Mouse (Mus musculus) MEL (cell line): ENCODE measurements at regions not wholly inside any gene's neighbourhood (a gene's known extent, or its start where the extent isn't known, plus 50 kb on each side); places are given as distances from the start of the nearest gene placed in this dataset.

Source experiments
- DNase-seq: peaks from one replicate; pipeline ENCODE4 v3.0.0; 2011; ENCODE audit warnings: low read depth, low spot score
- H3K27ac ChIP-seq: 2 replicates; pipeline ENCODE4 v1.5.1; 2012; ENCODE audit warnings: low read depth, mild to moderate bottlenecking, control low read depth, low read length, moderate library complexity; ENCODE audit not compliant: control insufficient read depth
- H3K27me3 ChIP-seq, 2 experiments: fragments of 150-350 bp in 1 of 2; sonication (generic) in 1 of 2; 2 replicates each; pipeline ENCODE4 v1.6.1; 2012; ENCODE audit warnings: low read length in 2 of 2, mild to moderate bottlenecking in 2 of 2, improper control_type of control experiment in 1 of 2, moderate library complexity in 1 of 2; ENCODE audit not compliant: insufficient read depth in 2 of 2, control insufficient read depth in 1 of 2
- H3K36me3 ChIP-seq, 2 experiments: 2 replicates each; pipeline ENCODE4 v1.6.1; 2012 to 2014; ENCODE audit warnings: low read length in 2 of 2, improper control_type of control experiment in 1 of 2, inconsistent platforms in 1 of 2, mild to moderate bottlenecking in 1 of 2; ENCODE audit not compliant: insufficient read depth in 2 of 2, control insufficient read depth in 1 of 2
- H3K4me1 ChIP-seq, 2 experiments: fragments of 150-350 bp in 1 of 2; sonication (generic) in 1 of 2; 2 replicates each; pipeline ENCODE4 v1.6.1; 2012; ENCODE audit warnings: low read length in 2 of 2, improper control_type of control experiment in 1 of 2, mild to moderate bottlenecking in 1 of 2; ENCODE audit not compliant: insufficient read depth in 2 of 2, control insufficient read depth in 1 of 2
- H3K4me3 ChIP-seq, 2 experiments: fragments of 150-350 bp in 1 of 2; sonication (generic) in 1 of 2; 2 replicates each; pipeline ENCODE4 v1.5.1; 2012; ENCODE audit warnings: low read depth in 2 of 2, low read length in 2 of 2, mild to moderate bottlenecking in 2 of 2, moderate library complexity in 2 of 2, control low read depth in 1 of 2, improper control_type of control experiment in 1 of 2; ENCODE audit not compliant: control insufficient read depth in 1 of 2, insufficient read depth in 1 of 2
- H3K79me2 ChIP-seq: 2 replicates; pipeline ENCODE4 v1.6.1; 2012; ENCODE audit warnings: mild to moderate bottlenecking, low read length, moderate library complexity; ENCODE audit not compliant: control insufficient read depth, poor library complexity, insufficient read depth
- H3K9ac ChIP-seq: 2 replicates; pipeline ENCODE4 v1.6.1; 2012; ENCODE audit warnings: low read depth, mild to moderate bottlenecking, control low read depth, low read length, moderate library complexity; ENCODE audit not compliant: control insufficient read depth, poor library complexity, severe bottlenecking
- H3K9me3 ChIP-seq: fragments of 150-350 bp; sonication (generic); replicated peaks from 2 replicates; pipeline ENCODE4 v1.6.1; 2012; ENCODE audit warnings: mild to moderate bottlenecking, low read length, improper control_type of control experiment, moderate library complexity; ENCODE audit not compliant: insufficient read depth
- CHD2 ChIP-seq: IDR thresholded peaks from 2 replicates; pipeline ENCODE4 v1.6.1; 2011; ENCODE audit warnings: low read length, improper control_type of control experiment
- CTCF ChIP-seq, 3 experiments: IDR thresholded peaks in 2 of 3; conservative IDR thresholded peaks in 1 of 3; 2 replicates each; pipeline ENCODE4 v1.5.1; 2011 to 2012; ENCODE audit warnings: low read length in 3 of 3, low read depth in 2 of 3, mild to moderate bottlenecking in 2 of 3, improper control_type of control experiment in 1 of 3, inconsistent platforms in 1 of 3, mixed read lengths in 1 of 3, moderate library complexity in 1 of 3; ENCODE audit not compliant: control insufficient read depth in 1 of 3, insufficient read depth in 1 of 3, poor library complexity in 1 of 3, severe bottlenecking in 1 of 3
- E2F4 ChIP-seq: IDR thresholded peaks from 2 replicates; pipeline ENCODE4 v1.6.1; 2011; ENCODE audit warnings: low read depth, low read length, improper control_type of control experiment, borderline replicate concordance
- ETS1 ChIP-seq: IDR thresholded peaks from 2 replicates; pipeline ENCODE4 v1.6.1; 2012; ENCODE audit warnings: low read depth, mild to moderate bottlenecking, inconsistent platforms, low read length, improper control_type of control experiment, moderate library complexity
- GABPA ChIP-seq: IDR thresholded peaks from 2 replicates; pipeline ENCODE4 v1.6.1; 2012; ENCODE audit warnings: low read depth, mild to moderate bottlenecking, inconsistent platforms, low read length, improper control_type of control experiment, moderate library complexity
- GATA1 ChIP-seq: IDR thresholded peaks from 2 replicates; pipeline ENCODE4 v1.6.1; 2011; ENCODE audit warnings: low read depth, low read length, improper control_type of control experiment
- HCFC1 ChIP-seq: IDR thresholded peaks from 2 replicates; pipeline ENCODE4 v1.6.1; 2012; ENCODE audit warnings: low read depth, mild to moderate bottlenecking, inconsistent platforms, low read length, improper control_type of control experiment, moderate library complexity
- MAFK ChIP-seq: IDR thresholded peaks from 2 replicates; pipeline ENCODE4 v1.6.1; 2011; ENCODE audit warnings: low read depth, mild to moderate bottlenecking, low read length, improper control_type of control experiment, borderline replicate concordance
- MAX ChIP-seq: IDR thresholded peaks from 2 replicates; pipeline ENCODE4 v1.6.1; 2011; ENCODE audit warnings: low read length, improper control_type of control experiment
- MEF2A ChIP-seq: IDR thresholded peaks from 2 replicates; pipeline ENCODE4 v1.6.1; 2014; ENCODE audit warnings: low read depth, mild to moderate bottlenecking, inconsistent platforms, low read length, improper control_type of control experiment; ENCODE audit not compliant: poor library complexity, insufficient replicate concordance, severe bottlenecking; ENCODE audit errors: extremely low read depth
- MYB ChIP-seq: IDR thresholded peaks from 2 replicates; pipeline ENCODE4 v1.6.1; 2011; ENCODE audit warnings: mild to moderate bottlenecking, low read depth, low read length, improper control_type of control experiment
- MYC ChIP-seq: IDR thresholded peaks from 2 replicates; pipeline ENCODE4 v1.6.1; 2011; ENCODE audit warnings: low read depth, mild to moderate bottlenecking, low read length, improper control_type of control experiment, moderate library complexity
- NELFE ChIP-seq: IDR thresholded peaks from 2 replicates; pipeline ENCODE4 v1.6.1; 2011; ENCODE audit warnings: low read depth, low read length, improper control_type of control experiment
- NRF1 ChIP-seq: IDR thresholded peaks from 2 replicates; pipeline ENCODE4 v1.6.1; 2014; ENCODE audit warnings: low read depth, mild to moderate bottlenecking, inconsistent platforms, low read length, improper control_type of control experiment, moderate library complexity; ENCODE audit not compliant: poor library complexity, insufficient read depth, severe bottlenecking
- POLR2A ChIP-seq, 2 experiments: IDR thresholded peaks; 2 replicates each; pipeline ENCODE4 v1.6.1; 2011 to 2012; ENCODE audit warnings: low read length in 2 of 2, mild to moderate bottlenecking in 2 of 2, control low read depth in 1 of 2, improper control_type of control experiment in 1 of 2, low read depth in 1 of 2, moderate library complexity in 1 of 2; ENCODE audit not compliant: control insufficient read depth in 1 of 2, insufficient read depth in 1 of 2, poor library complexity in 1 of 2
- POLR2AphosphoS5 ChIP-seq: IDR thresholded peaks from 2 replicates; pipeline ENCODE4 v1.6.1; 2012; ENCODE audit warnings: low read depth, borderline replicate concordance, mild to moderate bottlenecking, inconsistent platforms, low read length, moderate library complexity, mixed read lengths
- RAD21 ChIP-seq: IDR thresholded peaks from 2 replicates; pipeline ENCODE4 v1.6.1; 2011; ENCODE audit warnings: mild to moderate bottlenecking, low read depth, low read length, improper control_type of control experiment
- RCOR1 ChIP-seq: IDR thresholded peaks from 2 replicates; pipeline ENCODE4 v1.6.1; 2012; ENCODE audit warnings: low read depth, mild to moderate bottlenecking, inconsistent platforms, low read length, improper control_type of control experiment
- SMC3 ChIP-seq: IDR thresholded peaks from 2 replicates; pipeline ENCODE4 v1.6.1; 2011; ENCODE audit warnings: low read depth, low read length, improper control_type of control experiment
- TAL1 ChIP-seq: IDR thresholded peaks from 2 replicates; pipeline ENCODE4 v1.6.1; 2012; ENCODE audit warnings: mild to moderate bottlenecking, inconsistent platforms, low read length, moderate library complexity, mixed read lengths
- ZC3H11A ChIP-seq: IDR thresholded peaks from 2 replicates; pipeline ENCODE4 v1.6.1; 2012; ENCODE audit warnings: low read depth, mild to moderate bottlenecking, inconsistent platforms, low read length, improper control_type of control experiment
- ZNF384 ChIP-seq: IDR thresholded peaks from 2 replicates; pipeline ENCODE4 v1.6.1; 2012; ENCODE audit warnings: low read depth, mild to moderate bottlenecking, inconsistent platforms, low read length, improper control_type of control experiment

DNA sequence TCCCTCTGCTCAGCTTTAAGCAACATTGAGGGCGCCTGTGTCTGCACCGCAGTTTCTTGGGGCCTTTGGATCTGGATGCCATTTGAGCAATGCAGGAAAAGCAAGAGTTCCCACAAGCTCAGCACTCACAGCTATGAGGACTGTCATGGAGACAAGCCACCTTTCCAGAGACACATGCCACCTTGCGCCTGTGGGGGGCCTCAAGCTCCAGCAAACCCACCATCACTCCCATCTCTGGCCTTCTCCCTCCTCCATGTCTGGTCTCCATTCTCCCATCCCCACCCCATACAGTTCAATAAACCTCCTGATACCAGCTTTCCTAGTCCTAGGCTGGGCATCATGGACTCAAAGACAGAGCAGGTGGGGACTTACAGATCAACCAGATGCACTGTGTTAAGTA is 97.8 kb downstream of the Wdr11 start:
- Histone ChIP-seq H3K4me1 (no peaks in the 10 kb centered on the region), H3K9me3 (no peaks in the 10 kb centered on the region), H3K27ac (no peak overlapping the region), H3K9ac (no peak overlapping the region), H3K36me3 (no peaks in the 10 kb centered on the region), H3K4me3 (no peak overlapping the region), H3K79me2 (no peaks in the 10 kb centered on the region), H3K27me3 (no peaks in the 10 kb centered on the region)
- no peak for DNase-seq
- TF ChIP-seq GATA1: no peak
- TF ChIP-seq MYB: no peak
- TF ChIP-seq HCFC1: no peak
- no peak for TF ChIP-seq E2F4
- TF ChIP-seq SMC3: no peak
- no peak for TF ChIP-seq ETS1
- TF ChIP-seq MYC: no peak
- TF ChIP-seq MEF2A: no peak
- no peak for TF ChIP-seq POLR2AphosphoS5
- TF ChIP-seq POLR2A (IDR thresholded peaks at IDR 0.05; ENCODE audit: control insufficient read depth in 1 of 2, insufficient read depth in 1 of 2, low read depth in 1 of 2, low read length in 2 of 2, poor library complexity in 1 of 2): no peak
- TF ChIP-seq RCOR1: no peak
- no peak for TF ChIP-seq CTCF (IDR thresholded peaks at IDR 0.05 in 2 of 3, conservative IDR thresholded peaks at IDR 0.05 in 1 of 3; ENCODE audit: control insufficient read depth in 1 of 3, insufficient read depth in 1 of 3, low read depth in 2 of 3, low read length in 3 of 3, poor library complexity in 1 of 3, severe bottlenecking in 1 of 3)
- no peak for TF ChIP-seq NRF1
- no peak for TF ChIP-seq NELFE
- no peak for TF ChIP-seq MAFK
- no peak for TF ChIP-seq ZC3H11A
- no peak for TF ChIP-seq TAL1
- no peak for TF ChIP-seq RAD21
- no peak for TF ChIP-seq CHD2
- TF ChIP-seq, all 39 proteins: peak for 0

- Histone ChIP-seq H3K79me2 (no peaks in the 10 kb centered on the region), H3K36me3 (no peaks in the 10 kb centered on the region), H3K9me3 (no peaks in the 10 kb centered on the region), H3K9ac (no peak overlapping the region), H3K4me3 (no peak overlapping the region), H3K27me3 (no peaks in the 10 kb centered on the region), H3K27ac (no peak overlapping the region), H3K4me1 (no peaks in the 10 kb centered on the region)
- no peak for DNase-seq
- TF ChIP-seq MAX: no peak
- no peak for TF ChIP-seq MEF2A
- TF ChIP-seq E2F4: no peak
- TF ChIP-seq ZNF384: no peak
- no peak for TF ChIP-seq GATA1
- no peak for TF ChIP-seq GABPA
Observed at GRCm38 (mm10) chr7:129690868-129691267, 99.2 kb downstream of the Wdr11 start.
